Mouse (Mus musculus) layer of hippocampus, adult 9-11 months (tissue): ENCODE data around the gene Trim8.

Source experiments
- DNase-seq: peaks from one replicate; pipeline ENCODE4 v3.0.0; 2022

The Trim8 gene

DNA sequence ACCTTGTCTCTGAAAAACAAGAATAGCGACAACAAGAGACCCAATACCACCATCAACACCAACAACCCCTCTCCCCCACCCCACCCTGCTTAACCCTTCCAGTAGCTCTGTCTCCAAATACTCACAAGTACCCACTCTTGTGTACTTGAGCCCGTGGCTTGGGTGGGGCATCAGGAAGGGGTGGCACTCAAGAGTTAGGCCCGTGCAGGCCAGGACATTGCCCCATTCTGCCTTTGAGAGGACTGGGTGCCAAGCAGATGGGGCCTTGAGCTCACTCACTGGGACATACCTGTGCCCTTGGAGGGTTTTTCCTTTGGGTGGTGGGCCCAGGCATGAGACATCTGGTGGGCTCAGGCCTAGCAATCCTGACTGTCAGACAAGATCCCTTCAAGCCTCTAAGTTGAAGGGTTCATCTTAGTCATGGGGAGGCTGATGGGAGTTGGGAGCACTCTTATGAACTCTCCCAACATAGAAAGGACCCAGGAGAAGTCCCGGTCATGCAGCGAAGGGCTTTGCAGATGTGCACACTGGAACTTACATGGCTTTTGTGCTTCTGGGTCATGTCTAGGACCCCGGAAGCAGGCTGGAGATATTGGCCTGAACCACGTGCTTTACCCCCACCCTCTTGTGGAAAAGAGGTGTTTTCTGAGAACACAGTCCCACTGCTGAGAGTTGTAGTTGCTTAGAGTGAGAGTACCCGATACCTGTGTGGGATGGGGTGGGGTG, 4.3 kb downstream of the Trim8 start:
- no peak for DNase-seq

DNA sequence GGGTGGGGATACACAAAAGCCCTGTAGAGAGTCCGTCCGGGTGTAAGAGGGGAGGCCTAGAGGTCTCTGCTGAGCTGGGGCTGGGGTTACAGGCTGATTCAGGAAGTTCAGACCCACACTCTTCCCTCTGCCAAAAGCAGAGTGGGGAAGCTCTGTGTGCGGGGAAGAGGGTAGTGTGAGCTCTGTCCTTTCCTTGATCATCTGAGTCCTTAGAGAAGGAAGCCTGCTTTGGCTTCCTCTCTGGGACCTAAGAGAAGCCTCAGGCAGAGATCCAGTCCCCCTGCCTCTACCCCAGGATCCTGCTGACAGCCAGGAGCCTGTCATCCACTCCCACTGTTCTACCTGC, 4.8 kb downstream of the Trim8 start:
- no peak for DNase-seq

DNA sequence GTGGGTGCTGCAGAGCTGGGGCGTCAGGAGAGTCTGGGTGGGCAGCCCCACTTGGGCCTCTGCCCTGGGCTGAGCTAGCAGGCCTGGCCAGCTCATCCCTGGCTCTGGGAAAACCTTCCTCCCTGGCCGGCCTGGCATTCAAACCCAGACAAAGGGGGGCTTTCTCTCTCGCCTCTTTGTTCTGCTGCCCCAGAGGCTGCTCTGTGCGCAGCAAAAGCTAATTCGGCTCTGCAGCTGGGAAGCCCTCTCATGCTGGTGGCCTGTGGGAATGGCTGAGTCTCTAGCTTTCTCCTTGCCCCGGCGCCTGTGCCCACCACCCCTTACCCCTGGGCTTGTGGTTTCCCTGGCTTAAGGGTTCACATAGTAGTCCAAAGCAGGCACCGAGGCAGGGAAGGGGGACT, 5.7 kb downstream of the Trim8 start:
- DNase-seq: peak; percentile 67

DNA sequence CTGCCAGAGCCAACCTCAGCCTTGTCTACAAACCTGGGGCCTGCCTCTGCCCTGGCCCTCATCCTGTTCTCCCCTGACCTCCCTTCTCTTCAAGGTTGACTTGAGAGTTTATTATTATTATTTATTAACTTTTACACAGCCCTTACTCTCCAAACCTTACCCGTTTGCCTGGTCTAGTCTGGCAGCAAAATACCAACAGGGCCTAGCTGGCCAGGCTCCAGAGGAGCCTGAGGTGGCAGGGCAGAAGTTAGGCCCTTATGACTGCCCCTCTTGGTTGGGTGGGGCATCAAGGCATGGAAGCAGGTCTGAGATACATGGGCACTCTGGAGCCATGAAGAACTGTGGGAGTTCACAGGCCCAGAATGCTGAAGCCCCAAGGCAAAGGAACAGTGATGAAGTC, 6.3 kb downstream of the Trim8 start:
- DNase-seq: no peak

DNA sequence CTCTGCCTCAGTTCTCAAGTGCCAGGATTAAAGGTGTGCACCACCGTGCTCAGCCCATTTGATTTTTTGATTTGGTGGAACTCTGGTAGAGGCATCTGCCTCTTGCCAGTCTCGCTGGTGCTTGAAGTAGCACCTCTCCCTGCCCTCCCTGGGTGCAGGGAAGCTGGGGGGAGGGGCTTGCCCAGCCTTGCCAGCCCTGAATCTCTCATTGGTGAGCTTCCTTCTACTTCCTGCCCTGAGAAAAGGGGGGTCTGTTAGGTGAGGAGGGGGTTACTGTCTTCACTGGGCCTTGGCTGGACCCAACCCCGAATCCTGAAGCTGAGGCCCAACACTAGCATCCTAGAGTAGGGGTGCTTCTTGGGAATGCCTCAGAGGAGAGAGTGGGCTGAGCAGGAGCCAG, 7.2 kb downstream of the Trim8 start:
- no peak for DNase-seq

DNA sequence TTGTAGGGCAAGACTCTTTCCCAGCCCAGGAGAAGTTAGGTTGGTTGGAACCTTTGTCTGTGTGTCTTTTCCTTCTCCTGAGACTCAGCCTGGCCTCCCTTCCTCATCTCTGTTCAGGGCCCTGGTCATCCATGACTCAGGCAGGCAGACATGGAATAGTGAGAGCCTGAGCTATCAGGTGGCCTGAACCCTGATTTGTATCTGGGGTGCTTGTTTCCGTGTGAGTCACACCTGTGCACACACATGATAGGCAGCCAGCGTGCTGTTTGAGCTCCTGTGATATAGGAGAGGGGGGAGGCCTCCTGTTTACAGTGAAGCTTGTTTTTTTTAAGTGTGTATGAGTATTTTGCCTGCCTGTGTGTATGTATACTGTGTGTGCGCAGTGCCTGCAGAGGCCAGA, 7.7 kb downstream of the Trim8 start:
- DNase-seq: no peak

DNA sequence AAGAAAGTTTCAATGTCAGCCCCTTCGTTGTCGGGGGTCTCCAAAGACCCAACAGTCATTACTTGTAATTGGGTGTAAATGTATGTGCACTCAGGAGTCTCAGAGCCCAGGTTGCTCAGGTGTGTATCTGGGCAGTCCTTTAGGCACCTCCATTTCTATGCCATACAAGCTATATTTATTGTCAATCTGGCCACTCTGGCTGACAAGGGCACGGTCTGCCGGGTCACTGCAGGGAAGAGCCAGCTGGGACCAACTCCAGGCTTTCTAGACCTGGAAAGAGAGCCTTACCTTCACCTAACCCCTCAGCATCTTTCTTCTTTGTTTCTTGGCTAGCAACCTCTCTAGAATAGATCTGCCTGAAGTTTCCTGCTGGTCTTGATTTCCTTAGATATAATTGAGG, 8.2 kb downstream of the Trim8 start:
- no peak for DNase-seq

DNA sequence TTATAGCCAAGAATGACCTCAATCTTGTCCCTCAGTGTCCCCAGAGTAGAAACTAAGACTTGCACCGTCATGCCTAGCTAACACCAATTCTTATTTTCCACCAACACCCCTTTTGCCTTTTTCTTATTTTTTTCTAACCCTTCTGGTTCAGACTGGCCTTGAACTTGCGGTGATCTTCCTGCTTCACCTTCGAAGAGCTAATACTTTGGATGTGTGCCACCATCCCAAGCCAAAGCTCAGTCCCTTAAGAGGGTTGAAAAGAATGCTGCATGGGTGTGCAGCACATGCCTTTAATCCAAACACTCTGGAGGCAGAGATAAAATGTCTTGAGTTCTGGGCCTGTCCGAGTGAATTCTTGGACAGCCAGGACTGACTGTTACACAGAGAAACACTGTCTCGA, 8.9 kb downstream of the Trim8 start:
- DNase-seq: no peak

DNA sequence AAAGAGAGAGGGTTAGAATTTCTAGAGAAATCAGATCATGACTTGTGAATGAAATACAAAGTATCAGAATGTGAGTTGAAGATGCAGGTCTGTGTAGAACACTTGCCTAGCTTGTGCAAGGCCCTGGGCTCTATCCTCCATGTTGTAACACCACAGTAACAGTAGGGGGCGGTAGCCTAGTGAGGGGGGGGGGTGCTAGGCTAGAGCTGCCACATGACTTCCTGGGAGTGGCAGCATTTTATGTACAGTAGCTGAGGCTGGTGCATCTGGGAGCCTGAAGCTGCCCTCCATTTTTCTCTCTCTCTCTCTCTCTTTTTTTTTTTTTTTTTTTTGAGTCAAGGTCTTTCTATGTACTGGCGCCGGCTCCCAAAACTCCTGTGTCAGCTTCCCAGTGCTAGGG, 9.3 kb downstream of the Trim8 start:
- no peak for DNase-seq

DNA sequence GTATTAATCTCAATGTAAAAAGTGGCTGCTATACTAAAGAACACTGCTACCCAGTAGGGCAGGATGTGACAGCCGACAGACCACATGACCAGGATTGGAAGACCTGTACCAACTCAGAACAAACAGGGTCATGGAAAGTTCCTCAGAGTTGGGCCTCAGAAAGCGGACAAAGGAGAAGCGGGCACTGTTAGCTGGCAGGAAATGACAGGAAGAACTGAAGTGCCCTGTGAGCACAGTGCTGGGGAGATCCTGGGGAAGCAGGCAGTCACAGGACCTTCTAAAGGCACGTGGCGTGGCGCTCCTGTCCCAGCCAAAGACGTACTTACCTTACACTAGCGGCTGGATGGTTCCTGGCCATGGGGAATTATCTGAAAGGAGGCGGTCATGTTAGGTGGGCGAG, 9.8 kb downstream of the Trim8 start:
- peak; percentile 79 for DNase-seq

DNA sequence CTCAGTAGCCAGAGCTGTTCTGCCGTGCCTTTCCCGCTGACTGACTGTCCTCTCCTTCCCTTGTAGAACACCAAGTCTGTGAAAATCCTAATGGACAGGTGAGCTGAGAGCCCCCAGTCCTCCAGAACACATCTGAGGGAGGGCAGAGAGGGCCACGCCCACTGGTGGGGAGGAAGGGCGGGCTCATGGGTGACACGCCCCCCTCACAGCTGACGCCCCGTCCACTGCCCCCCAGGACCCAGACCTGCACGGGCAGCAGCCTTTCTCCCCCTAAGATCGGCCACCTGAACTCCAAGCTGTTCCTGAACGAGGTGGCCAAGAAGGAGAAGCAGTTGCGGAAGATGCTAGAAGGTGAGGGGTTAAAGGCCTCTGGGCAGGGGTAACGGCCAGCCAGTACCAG, 12.9 kb downstream of the Trim8 start:
- no peak for DNase-seq

DNA sequence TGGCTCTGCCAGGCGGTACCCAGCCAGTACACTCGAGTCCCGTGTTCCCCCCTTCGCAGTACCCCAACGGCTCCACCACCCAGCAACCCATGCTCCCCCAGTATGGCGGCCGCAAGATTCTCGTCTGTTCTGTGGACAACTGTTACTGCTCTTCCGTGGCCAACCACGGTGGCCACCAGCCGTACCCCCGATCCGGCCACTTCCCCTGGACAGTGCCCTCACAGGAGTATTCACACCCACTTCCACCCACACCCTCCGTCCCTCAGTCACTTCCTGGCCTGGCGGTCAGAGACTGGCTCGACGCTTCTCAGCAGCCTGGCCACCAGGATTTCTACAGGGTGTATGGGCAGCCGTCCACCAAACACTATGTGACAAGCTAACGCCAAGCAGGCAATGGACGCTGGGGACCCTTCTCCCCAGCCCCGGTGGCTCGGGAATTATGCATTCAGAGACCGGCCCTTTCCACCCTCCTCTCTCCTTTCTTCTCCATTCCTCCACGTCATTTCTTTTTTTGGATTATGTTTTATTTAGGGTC, 13.9 kb downstream of the Trim8 start:
- DNase-seq: no peak

DNA sequence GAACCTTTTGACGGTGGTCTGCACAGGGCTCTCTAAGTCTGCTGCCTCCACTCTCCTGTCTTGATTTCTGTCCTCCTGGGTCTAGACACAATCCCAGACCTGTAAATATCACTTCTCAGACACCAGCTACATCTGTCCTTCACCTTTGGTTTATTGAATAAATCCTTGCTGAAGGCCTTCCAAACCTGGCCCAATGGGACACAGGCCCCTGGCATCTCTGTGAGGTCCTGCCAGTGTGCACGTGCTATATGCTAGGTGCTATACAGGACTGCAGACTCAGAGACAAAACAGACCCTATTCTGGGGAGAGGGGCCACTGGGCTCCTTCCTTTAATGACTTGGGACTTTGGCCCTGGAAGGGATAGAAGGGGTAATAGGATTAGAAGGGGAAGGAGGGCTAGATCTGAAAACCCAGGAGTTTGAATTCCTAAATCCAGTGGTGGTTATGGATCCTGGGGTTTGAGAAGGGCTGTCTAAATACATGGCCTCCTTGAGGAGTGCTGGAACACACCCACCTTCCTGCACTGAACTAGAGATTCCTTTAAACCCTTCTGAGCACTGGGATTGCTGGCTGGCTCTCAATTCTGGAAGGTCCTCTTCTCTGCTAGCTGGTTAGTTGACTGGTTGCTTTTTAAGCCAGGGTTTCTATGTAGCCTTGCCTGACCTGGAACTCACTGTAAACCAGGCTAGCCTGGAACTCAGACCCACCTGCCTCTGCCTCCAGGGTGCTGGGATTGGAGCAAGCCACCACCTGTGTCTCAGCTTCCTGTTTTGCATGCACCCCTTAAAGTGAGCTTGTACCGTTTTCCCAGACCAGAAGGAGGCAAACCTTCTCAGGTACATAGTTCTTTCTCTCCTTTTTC, 15.4 kb downstream of the Trim8 start:
- no peak for DNase-seq

DNA sequence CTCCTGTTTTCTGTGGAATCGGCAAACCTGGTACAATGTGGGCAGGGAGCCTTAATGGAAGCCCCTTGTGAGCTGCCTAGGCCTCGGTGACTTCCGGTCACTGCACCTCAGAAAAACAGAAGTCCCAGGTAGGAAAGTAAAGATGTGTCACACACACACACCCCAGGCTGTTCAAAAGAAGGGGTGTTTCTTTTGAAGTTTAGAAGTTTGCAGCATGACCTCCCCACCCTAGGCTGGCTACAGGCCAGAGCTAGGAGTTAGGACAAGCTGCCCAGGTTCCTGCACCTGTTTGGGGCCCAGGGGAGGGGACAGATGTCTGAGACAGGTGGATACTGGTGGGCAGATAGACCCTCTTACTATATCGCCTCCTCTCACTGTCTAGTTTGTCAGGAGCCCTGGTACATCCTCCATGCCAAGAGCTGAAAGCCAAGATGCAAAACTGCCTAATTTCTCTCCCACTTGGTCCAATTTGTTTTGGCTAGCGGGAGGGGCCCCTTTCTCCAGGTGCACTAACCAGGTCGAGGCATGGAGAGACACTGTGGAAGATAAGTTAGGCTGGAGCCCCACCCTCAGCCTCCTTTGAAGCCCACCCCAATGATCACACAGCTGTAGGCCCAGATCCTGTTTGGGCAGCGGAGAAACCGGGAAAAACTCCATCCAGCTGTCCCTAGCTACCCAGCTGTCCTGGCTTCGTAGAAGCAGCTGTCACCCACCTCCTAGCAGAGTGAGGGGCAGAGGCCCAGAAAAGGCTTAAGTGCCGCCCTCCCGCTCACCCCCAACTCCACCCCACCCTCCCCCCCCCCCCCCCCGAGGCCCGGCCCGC, 16.2 kb downstream of the Trim8 start:
- no peak for DNase-seq

DNA sequence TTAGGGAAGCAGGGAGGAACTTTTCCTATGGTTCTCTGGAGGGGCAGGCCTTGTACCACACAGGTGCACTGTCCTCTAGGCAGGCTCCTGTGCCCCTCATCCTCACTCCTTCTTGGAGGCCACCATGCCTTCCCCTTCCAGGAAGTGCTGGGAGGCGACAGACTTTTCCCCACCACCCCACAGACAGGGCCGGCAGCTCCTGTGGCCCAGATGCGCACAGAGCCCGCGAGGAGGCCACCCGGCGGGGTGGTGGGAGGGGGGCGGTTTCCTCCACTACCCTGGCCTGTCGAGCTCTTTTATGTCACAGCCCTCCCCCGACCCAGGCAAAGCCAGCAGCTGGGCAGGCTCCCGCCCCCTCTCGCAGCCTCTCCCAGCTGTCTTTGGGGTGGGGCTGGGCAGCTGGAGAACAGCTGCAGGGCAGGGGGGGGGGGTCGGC, 16.9 kb downstream of the Trim8 start:
- no peak for DNase-seq

DNA sequence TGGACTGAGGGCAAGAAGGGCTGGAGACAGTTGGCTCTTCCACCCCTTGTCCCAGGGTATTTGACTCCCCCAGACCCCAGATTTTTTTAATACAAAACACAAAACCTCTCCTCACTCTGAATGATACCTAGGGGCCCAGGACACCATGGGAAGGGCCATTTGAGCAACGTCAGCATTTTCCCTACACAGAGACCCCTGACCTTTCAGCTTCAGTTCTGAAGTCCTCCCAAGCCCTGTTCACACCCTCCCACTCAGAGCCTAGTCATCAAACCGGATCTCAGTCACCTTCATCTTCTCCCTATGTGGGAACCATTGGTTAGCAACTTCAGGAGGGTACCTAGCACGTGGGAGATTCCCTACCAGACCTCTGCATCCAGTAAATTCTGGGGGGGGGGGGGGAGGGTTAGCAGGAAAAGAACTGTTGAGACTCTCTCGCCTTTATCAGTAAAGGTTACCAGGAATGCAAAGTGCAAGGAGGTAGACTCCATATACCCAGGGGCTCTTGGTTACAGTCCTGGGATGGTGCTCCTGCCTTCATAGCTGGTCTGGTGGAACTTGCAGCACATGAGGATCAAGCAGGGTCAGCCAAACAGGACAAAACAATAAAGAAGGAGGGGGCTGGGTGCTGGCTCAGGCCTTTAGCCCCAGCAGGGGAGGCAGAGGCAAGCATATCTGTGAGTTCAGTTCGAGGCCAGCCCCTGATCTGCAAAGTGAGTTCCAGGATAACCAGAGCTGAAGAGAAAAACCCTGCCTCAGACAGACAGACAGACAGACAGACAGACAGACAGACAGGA, 17.5 kb downstream of the Trim8 start:
- no peak for DNase-seq

DNA sequence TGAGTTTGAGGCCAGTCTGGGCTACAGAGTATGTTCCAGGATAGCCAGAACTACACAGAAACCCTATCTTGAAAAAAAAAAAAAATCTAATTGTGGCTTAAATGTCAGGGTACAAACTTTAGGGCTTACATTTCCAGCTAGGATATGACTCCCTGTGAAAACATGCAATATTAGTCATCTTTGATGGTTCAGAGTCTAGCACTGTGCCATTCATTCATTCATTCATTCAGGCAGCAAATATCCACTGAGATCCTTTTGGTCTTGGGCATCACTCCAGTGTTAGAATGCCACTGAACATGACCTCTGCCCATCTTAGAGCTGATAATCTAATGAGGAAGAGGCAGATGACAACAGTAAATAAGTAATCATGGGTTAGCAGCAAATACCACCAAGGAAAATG, 20.2 kb downstream of the Trim8 start:
- DNase-seq: no peak

DNA sequence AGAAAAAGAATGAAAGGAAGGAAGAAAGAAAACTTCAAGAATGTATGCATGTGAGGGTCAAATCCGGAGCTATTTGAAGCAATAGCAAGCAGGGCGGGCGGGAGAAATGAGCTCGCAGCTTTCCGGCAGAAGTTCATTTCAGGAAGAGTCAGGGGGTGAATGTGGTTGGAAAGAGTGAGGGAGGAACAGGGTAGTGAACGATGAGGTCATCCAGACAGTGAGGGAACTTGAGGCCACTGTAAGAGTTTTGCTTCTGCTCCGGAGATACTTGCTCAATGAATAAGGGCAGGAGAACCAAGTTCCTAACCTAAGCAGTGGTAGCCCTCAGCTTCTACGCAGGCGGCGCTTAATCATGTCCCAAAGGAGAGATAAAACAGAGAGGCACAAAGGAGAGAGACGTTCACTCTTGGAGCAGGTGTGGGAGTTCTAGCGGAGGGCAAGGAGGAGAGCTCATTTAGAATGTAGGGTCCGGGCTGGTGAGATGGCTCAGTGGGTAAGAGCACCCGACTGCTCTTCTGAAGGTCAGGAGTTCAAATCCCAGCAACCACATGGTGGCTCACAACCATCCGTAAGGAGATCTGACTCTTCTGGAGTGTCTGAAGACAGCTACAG, 21.0 kb downstream of the Trim8 start:
- no peak for DNase-seq

DNA sequence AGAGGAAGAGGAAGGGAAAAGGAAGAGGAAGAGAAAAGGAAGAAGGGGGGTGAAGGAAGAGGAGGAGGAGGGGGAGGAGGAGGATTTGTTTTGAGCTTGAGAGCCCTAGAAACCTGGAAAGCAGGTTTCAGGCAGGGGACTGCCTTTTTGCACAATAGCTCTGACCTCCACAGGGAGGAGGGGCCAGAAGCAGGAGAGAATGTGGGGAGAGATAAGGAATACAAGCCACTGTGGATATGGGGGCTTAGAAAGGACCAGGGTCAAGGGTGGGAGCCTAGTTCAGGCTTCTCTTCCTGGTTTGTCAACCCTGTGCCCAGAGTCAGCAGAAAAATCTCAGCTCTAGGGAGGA, 21.6 kb downstream of the Trim8 start:
- DNase-seq: no peak

DNA sequence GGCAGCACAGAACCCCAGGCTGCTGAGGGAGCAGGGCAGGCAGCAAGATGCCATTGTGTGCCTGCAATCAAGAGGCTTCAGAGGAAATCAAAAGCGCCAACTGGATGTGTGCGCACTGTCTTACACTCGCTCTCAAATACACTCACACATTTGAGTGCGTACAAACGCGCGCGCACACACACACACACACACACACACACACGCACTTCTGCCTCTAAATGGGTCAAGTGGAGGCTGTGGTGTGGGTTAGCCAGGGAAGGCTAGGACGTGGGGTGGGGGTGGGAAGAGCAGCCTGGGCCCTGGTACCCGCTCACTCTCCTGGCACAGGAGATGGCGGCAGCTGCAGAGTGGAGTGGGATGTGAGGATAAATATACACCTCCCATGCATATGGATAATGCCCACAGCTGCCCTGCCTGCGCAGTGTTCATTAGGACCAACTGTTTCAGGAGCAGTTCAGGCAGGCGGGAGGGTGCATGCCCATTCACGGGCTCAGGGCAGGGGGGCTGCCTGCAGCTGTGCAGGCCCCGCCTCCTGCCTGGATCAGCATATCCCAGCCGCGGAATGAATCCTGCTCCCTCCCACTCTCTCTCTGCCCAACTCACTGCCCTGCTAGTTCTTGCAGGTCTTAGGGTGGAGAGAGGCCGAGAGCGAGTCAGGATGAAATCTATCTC, 22.1 kb downstream of the Trim8 start:
- DNase-seq: peak; percentile 90

DNA sequence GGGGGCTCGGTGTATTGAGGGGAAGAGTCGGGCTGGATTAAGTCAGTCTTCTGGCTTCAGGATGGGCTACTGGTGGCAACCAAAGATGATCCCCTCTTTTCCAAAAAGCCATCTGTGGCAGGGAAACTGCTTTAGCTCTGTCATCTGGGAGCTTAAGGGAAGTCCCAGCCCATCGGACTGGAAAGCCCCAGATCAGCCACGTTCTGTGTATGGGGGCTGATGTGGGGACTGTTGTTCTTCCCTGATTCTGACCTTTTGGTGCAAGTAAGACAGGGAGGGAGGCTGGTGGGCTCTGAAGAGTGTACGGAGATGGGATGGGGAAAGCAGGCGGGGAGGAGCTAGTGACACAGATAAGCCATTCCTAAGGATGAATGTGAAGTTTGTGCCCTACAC, 22.6 kb downstream of the Trim8 start:
- no peak for DNase-seq
